Comparison of ENCODE assay signal across 20 mouse cellular contexts in genomic region chr1:189749789-189750188, GRCm38 (mm10). TPM values are rescaled to one million over a fixed set of nuclear protein-coding genes. Genes with fewer than 3 reads are reported as not detected.
DNase-seq lines count a peak whose midpoint lies in the region; ATAC-seq and TF ChIP-seq lines count a peak whose summit lies in the region.
"Had no signal": no experiment of that assay in that cellular context is flagged by ENCODE, and none has a peak within 500 bp of the region (broad histone marks: within the 10 kb centered on the region; RNA-seq: fewer than 3 reads in every experiment).

No protein-coding gene starts in this region.

- no peaks in the 10 kb centered on the region for H3K36me3 ChIP-seq in heart, postnatal 0 days (replicated peaks; ENCODE audit: control insufficient read depth, insufficient read depth, low read length)
- 0 out of 2 replicates have a peak, but pooled peaks cover 2% of the 10 kb centered on the region for H3K36me3 ChIP-seq in limb, embryonic 15.5 days
- peaks cover 11% of the 10 kb centered on the region; the same call in 1 of the 2 replicates for H3K36me3 ChIP-seq in limb, embryonic 10.5 days
- no peaks in the 10 kb centered on the region for H3K36me3 ChIP-seq in intestine, embryonic 16.5 days (ENCODE audit: control insufficient read depth, insufficient read depth, low read length)
- H3K36me3 ChIP-seq: hindbrain, embryonic 13.5 days had no signal

- peaks cover 16% of the 10 kb centered on the region for H3K4me1 ChIP-seq in heart, postnatal 0 days (ENCODE audit: control insufficient read depth, insufficient read depth)
- peaks cover 28% of the 10 kb centered on the region for H3K4me1 ChIP-seq in limb, embryonic 15.5 days
- peaks cover 14% of the 10 kb centered on the region for H3K4me1 ChIP-seq in limb, embryonic 10.5 days
- peaks cover 17% of the 10 kb centered on the region for H3K4me1 ChIP-seq in intestine, embryonic 16.5 days (ENCODE audit: control insufficient read depth, insufficient read depth, low read length)
- H3K4me1 ChIP-seq: megakaryocyte, embryonic 14.5 days had no signal

- H3K9me3 ChIP-seq in heart, postnatal 0 days (replicated peaks; ENCODE audit: control insufficient read depth, low read length), result no peaks in the 10 kb centered on the region
- no peaks in the 10 kb centered on the region for H3K9me3 ChIP-seq in limb, embryonic 15.5 days
- H3K9me3 ChIP-seq in limb, embryonic 10.5 days (replicated peaks), result no peaks in the 10 kb centered on the region
- H3K9me3 ChIP-seq in intestine, embryonic 16.5 days (ENCODE audit: control insufficient read depth, low read length), result no peaks in the 10 kb centered on the region
- H3K9me3 ChIP-seq: embryonic facial prominence, embryonic 13.5 days; heart, embryonic 10.5 days; hindbrain, embryonic 13.5 days had no signal

- no peaks in the 10 kb centered on the region for H3K27me3 ChIP-seq in heart, postnatal 0 days (ENCODE audit: control insufficient read depth, insufficient read depth, low read length)
- H3K27me3 ChIP-seq in limb, embryonic 15.5 days, result no peaks in the 10 kb centered on the region
- no peaks in the 10 kb centered on the region for H3K27me3 ChIP-seq in limb, embryonic 10.5 days (ENCODE audit: low read depth, poor library complexity, severe bottlenecking)
- no peaks in the 10 kb centered on the region for H3K27me3 ChIP-seq in intestine, embryonic 16.5 days (replicated peaks; ENCODE audit: control insufficient read depth, insufficient read depth, low read length)
- H3K27me3 ChIP-seq: embryonic facial prominence, embryonic 13.5 days; hindbrain, embryonic 13.5 days had no signal

- 81% methylated on average over 4 of the region's 4 CpGs for WGBS in heart, postnatal 0 days
- WGBS in limb, embryonic 15.5 days, result 89% methylated on average over 4 of the region's 4 CpGs
- 96% methylated on average over 4 of the region's 4 CpGs for WGBS in limb, embryonic 10.5 days
- WGBS in intestine, embryonic 16.5 days, result 86% methylated on average over 4 of the region's 4 CpGs

- intact Hi-C loops in heart, postnatal 10 days (cut with DNase I), result no loop called here

- peak overlapping the region; percentile 36; the same call in 1 of the 2 replicates for H3K4me2 ChIP-seq in heart, postnatal 0 days (ENCODE audit: low read depth, low read length)
- no peak overlapping the region for H3K4me2 ChIP-seq in limb, embryonic 15.5 days
- H3K4me2 ChIP-seq in intestine, embryonic 16.5 days (ENCODE audit: low read depth, low read length), result no peak overlapping the region
- H3K4me2 ChIP-seq: embryonic facial prominence, embryonic 13.5 days; hindbrain, embryonic 13.5 days had no signal

- no peak for ATAC-seq in heart, postnatal 0 days (ENCODE audit: insufficient read depth, low read depth)
- no peak for ATAC-seq in limb, embryonic 15.5 days (ENCODE audit: insufficient number of reproducible peaks, low FRiP score, low TSS enrichment, low read depth)
- peak; percentile 55 for ATAC-seq in intestine, embryonic 16.5 days
- ATAC-seq: forebrain, embryonic 14.5 days; inflammation-experienced regulatory T-cells, adult 6 months; liver, postnatal 0 days had no signal

- TF ChIP-seq CTCF in heart, postnatal 0 days (IDR thresholded peaks at IDR 0.05; ENCODE audit: low read depth), result no peak

- no peak for TF ChIP-seq EP300 in heart, postnatal 0 days (IDR thresholded peaks at IDR 0.05; ENCODE audit: low read depth)

- H3K9ac ChIP-seq in heart, postnatal 0 days (replicated peaks; ENCODE audit: low read depth, low read length), result no peak overlapping the region
- H3K9ac ChIP-seq in limb, embryonic 15.5 days, result no peak overlapping the region
- H3K9ac ChIP-seq in intestine, embryonic 16.5 days (ENCODE audit: low read depth, low read length), result no peak overlapping the region
- H3K9ac ChIP-seq: embryonic facial prominence, embryonic 13.5 days; hindbrain, embryonic 13.5 days; liver, postnatal 0 days had no signal

- no peak overlapping the region for H3K4me3 ChIP-seq in heart, postnatal 0 days (ENCODE audit: low read depth, low read length)
- H3K4me3 ChIP-seq in limb, embryonic 15.5 days, result no peak overlapping the region
- no peak overlapping the region for H3K4me3 ChIP-seq in limb, embryonic 10.5 days
- no peak overlapping the region for H3K4me3 ChIP-seq in intestine, embryonic 16.5 days (ENCODE audit: low read length)
- H3K4me3 ChIP-seq: embryonic facial prominence, embryonic 13.5 days; heart, embryonic 10.5 days; hindbrain, embryonic 13.5 days; megakaryocyte, embryonic 14.5 days had no signal

- no peak for DNase-seq in heart, postnatal 0 days (ENCODE audit: low spot score)
- no peak for DNase-seq in heart, postnatal 10 days
- no peak for DNase-seq in limb, embryonic 10.5 days (ENCODE audit: low spot score)
- DNase-seq in thymus, postnatal 4 days, result no peak
- DNase-seq in frontal cortex, adult 2 months (ENCODE audit: extremely low spot score in 1 of 2, low spot score in 1 of 2), result no peak
- DNase-seq: adrenal gland, postnatal 10 days; cerebellum, adult 11 months; cerebellum, postnatal 14 days; gastrocnemius, postnatal 36 days; layer of hippocampus, postnatal 36 days; liver, postnatal 0 days; midbrain, embryonic 14.5 days had no signal

- H3K27ac ChIP-seq in heart, postnatal 0 days (ENCODE audit: low read depth), result peak overlapping the region; percentile 12; the same call in 1 of the 2 replicates
- peak overlapping the region; percentile 47; the same call in 1 of the 2 replicates for H3K27ac ChIP-seq in limb, embryonic 15.5 days
- H3K27ac ChIP-seq in limb, embryonic 10.5 days, result no peak overlapping the region
- no peak overlapping the region for H3K27ac ChIP-seq in intestine, embryonic 16.5 days (ENCODE audit: low read length)
- H3K27ac ChIP-seq: embryonic facial prominence, embryonic 13.5 days; heart, embryonic 10.5 days; hindbrain, embryonic 13.5 days had no signal

RNA-seq across cellular contexts. Expression of gene Ptpn14, which starts 21.7 kb away (rescaled TPM):
- total RNA-seq in heart, postnatal 0 days (2014; rRNA removed; ENCODE audit: low replicate concordance), result 23.5 and 24.5 TPM in 2 replicates
- 4.2 TPM in 2 replicates for polyA plus RNA-seq in heart, postnatal 0 days (2015; fragmentation: Nextera tagmentation; extraction: Ambion mirVana)
- 10 to 100 TPM; 34.4 to 35.2 TPM for total RNA-seq in heart, postnatal 10 days (2021)
- 11.8 and 12.9 TPM in 2 replicates for polyA plus RNA-seq in limb, embryonic 15.5 days (2015; fragmentation: Nextera tagmentation; extraction: Ambion mirVana)
- polyA plus RNA-seq in limb, embryonic 10.5 days (2016; fragmentation: Nextera tagmentation; extraction: Ambion mirVana), result 5.4 and 6.3 TPM in 2 replicates
- 4.0 and 4.2 TPM in 2 replicates for polyA plus RNA-seq in intestine, embryonic 16.5 days (2015; fragmentation: Nextera tagmentation; extraction: Ambion mirVana)
- 6.4 and 6.8 TPM in 2 replicates for polyA plus RNA-seq in frontal cortex, adult 2 months (2012; rRNA removed)

Comparison
In these comparisons a context has a peak if more than half of its experiments do, and no peak if none do; other contexts are left out.
1. H3K27ac ChIP-seq: peak in heart, postnatal 0 days (single experiment) and limb, embryonic 15.5 days (single experiment); none in limb, embryonic 10.5 days (single experiment) and intestine, embryonic 16.5 days (single experiment).